Mouse (Mus musculus): ENCODE measurements around the gene Lrr1. TPM values are rescaled to one million over a fixed set of nuclear protein-coding genes. Genes with fewer than 3 reads are reported as not detected.

Lrr1 gene
- polyA plus RNA-seq, 1 experiment from 2014 or later: 16.5 TPM

DNA sequence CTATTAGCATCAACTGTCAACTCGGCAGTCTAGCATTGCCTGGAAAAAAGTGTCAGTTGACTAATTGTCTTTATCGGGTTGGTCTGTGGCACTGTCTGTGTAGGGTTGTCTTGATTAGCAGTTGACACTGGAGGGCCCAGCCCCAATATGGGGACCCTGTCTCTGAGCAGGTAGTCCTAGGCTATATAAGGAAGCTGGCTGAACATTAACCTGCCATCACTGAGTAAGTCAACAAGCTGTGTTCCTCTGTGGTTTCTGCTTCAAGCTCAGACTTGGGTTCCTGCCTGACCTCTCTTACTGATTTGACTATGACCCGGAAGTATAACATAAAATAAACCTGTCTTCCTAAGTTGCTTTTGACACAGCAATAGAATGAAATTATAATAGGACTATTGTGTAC lies 7.4 kb downstream of the Lrr1 start:
- 69% methylated on average over 3 of the region's 3 CpGs for WGBS
- ATAC-seq (ENCODE audit: insufficient read depth, low FRiP score): peak; percentile 40; the same call in 1 of the 2 replicates
- peaks cover 3% of the 10 kb centered on the region for H3K36me3 ChIP-seq (ENCODE audit: control insufficient read depth, insufficient read depth, low read length)
- H3K4me3 ChIP-seq (replicated peaks; ENCODE audit: low read length): no peak overlapping the region
- H3K9me3 ChIP-seq (replicated peaks; ENCODE audit: control insufficient read depth, low read length): no peaks in the 10 kb centered on the region
- H3K27me3 ChIP-seq (ENCODE audit: control insufficient read depth, insufficient read depth, low read length): no peaks in the 10 kb centered on the region
- no peak overlapping the region for H3K9ac ChIP-seq (ENCODE audit: low read length)
- no peaks in the 10 kb centered on the region for H3K4me1 ChIP-seq (ENCODE audit: control insufficient read depth, insufficient read depth, low read length)
- no peak overlapping the region for H3K27ac ChIP-seq (ENCODE audit: low read length)
- H3K4me2 ChIP-seq (ENCODE audit: low read depth, low read length): no peak overlapping the region

GRCm38 (mm10) chr12:69177526-69177925 lies 8.9 kb downstream of the Lrr1 start:
- no peaks in the 10 kb centered on the region for H3K9me3 ChIP-seq (replicated peaks; ENCODE audit: control insufficient read depth, low read length)
- no peak overlapping the region for H3K4me3 ChIP-seq (replicated peaks; ENCODE audit: low read length)
- WGBS: 87% methylated on average over 3 of the region's 3 CpGs
- no peaks in the 10 kb centered on the region; the same call in 1 of the 2 replicates for H3K4me1 ChIP-seq (ENCODE audit: control insufficient read depth, insufficient read depth, low read length)
- no peak overlapping the region for H3K4me2 ChIP-seq (ENCODE audit: low read depth, low read length)
- H3K27me3 ChIP-seq (ENCODE audit: control insufficient read depth, insufficient read depth, low read length): no peaks in the 10 kb centered on the region
- no peak overlapping the region for H3K27ac ChIP-seq (ENCODE audit: low read length)
- H3K36me3 ChIP-seq (ENCODE audit: control insufficient read depth, insufficient read depth, low read length): peaks cover 9% of the 10 kb centered on the region
- H3K9ac ChIP-seq (ENCODE audit: low read length): no peak overlapping the region
- ATAC-seq (ENCODE audit: insufficient read depth, low FRiP score): no peak

DNA sequence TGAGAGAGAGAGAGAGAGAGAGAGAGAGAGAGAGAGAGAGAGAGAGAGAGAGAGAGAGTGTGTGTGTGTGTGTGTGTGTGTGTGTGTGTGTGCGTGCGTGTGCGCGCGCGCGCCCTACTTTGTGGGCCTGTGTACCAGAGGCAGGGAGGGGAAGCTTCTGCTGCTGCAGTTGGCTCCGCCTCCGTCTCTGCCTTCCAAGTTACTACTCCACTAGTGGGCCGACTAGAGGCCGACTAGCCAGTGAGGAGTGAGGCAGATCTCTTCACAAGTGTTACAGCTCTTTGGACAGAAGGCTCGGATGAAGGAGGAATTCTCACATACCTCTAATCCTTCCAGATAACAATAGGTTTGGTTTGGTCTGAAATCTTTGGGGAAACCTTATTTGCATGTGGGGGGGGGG lies 10.8 kb downstream of the Lrr1 start:
- no peak overlapping the region for H3K4me2 ChIP-seq (ENCODE audit: low read depth, low read length)
- H3K36me3 ChIP-seq (ENCODE audit: control insufficient read depth, insufficient read depth, low read length): peaks cover 9% of the 10 kb centered on the region
- H3K4me3 ChIP-seq (replicated peaks; ENCODE audit: low read length): no peak overlapping the region
- H3K27ac ChIP-seq (ENCODE audit: low read length): no peak overlapping the region
- WGBS: 54% methylated on average over 12 of the region's 12 CpGs
- no peaks in the 10 kb centered on the region; the same call in 1 of the 2 replicates for H3K4me1 ChIP-seq (ENCODE audit: control insufficient read depth, insufficient read depth, low read length)
- H3K9ac ChIP-seq (ENCODE audit: low read length): no peak overlapping the region
- no peaks in the 10 kb centered on the region for H3K9me3 ChIP-seq (replicated peaks; ENCODE audit: control insufficient read depth, low read length)
- ATAC-seq (ENCODE audit: insufficient read depth, low FRiP score): no peak
- H3K27me3 ChIP-seq (ENCODE audit: control insufficient read depth, insufficient read depth, low read length): no peaks in the 10 kb centered on the region

DNA sequence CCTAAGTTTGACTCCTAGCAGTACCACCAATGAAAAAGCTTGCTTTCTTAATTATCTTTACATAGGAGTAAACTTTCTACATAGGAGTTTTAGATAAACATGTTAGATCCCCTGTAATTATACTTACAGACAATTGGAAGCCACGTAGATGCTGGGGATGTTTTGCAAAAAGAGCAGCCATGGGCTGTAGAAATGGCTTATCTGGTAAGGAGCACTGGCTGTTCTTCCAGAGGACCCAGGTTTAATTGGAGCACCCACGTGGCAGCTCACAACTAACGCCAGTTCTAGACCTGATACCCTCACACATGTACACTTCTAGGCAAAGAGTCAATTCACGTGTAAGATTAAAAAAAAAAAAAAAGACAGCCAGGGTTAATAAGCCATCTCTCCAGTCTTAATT lies 13.2 kb downstream of the Lrr1 start:
- ATAC-seq (ENCODE audit: insufficient read depth, low FRiP score): no peak
- Histone ChIP-seq H3K27me3 (ENCODE audit: control insufficient read depth, insufficient read depth, low read length) (no peaks in the 10 kb centered on the region), H3K9me3 (replicated peaks; ENCODE audit: control insufficient read depth, low read length) (no peaks in the 10 kb centered on the region), H3K9ac (ENCODE audit: low read length) (no peak overlapping the region), H3K4me1 (ENCODE audit: control insufficient read depth, insufficient read depth, low read length) (peaks cover 9% of the 10 kb centered on the region), H3K4me2 (ENCODE audit: low read depth, low read length) (no peak overlapping the region), H3K27ac (ENCODE audit: low read length) (no peak overlapping the region), H3K36me3 (ENCODE audit: control insufficient read depth, insufficient read depth, low read length) (peaks cover 5% of the 10 kb centered on the region), H3K4me3 (replicated peaks; ENCODE audit: low read length) (no peak overlapping the region)
- 90% methylated on average over 4 of the region's 4 CpGs for WGBS

DNA sequence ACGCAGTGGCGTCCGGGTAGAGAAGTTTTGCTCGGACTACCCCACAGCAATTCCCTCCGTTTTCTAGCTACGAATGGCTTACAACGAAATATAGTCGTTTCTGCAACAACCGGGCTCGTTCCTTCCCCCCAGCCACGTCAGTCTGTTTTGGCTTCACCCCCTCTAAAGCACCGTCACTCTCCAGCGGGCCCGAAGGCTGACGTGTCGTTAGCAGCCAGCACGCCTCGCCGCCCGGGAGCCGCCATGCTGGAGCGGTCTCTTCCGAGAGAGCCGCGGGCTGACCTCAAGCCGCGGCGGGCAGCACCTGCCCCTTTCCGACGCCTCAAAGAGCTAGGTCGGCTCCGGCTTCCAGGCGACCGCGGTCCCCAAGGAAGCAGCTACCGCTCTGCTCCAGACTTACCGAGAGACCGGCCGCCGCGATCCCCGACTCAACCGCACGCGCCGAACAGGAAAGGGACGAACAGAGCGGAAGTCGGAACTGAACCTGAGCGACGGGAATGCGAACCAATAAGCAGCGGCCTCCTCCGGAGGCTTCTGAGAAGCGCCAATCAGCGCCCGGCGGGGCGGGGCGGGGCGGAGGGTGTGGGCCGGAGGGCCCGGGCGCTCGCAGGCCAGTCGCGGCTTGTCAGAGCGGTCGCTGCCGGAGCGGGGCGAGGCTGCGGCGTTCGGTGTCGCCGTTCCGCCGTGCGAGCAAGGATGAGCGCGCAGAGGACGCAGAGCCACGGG lies 15.1 kb downstream of the Lrr1 start, which contains the start of the genes Rpl36al and Mgat2:
Gene Rpl36al (minus strand): TSS at position 501 of the 726 bp plus-strand sequence.
Gene Mgat2 (plus strand): TSS at position 575 of the 726 bp plus-strand sequence.
- Histone ChIP-seq H3K36me3 (ENCODE audit: control insufficient read depth, insufficient read depth, low read length) (peaks cover 10% of the 10 kb centered on the region), H3K9me3 (replicated peaks; ENCODE audit: control insufficient read depth, low read length) (no peaks in the 10 kb centered on the region), H3K9ac (ENCODE audit: low read length) (peak within 1 kb of the TSS; percentile 92), H3K4me3 (replicated peaks; ENCODE audit: low read length) (peak within 1 kb of the TSS; percentile 96), H3K27ac (ENCODE audit: low read length) (peak within 1 kb of the TSS; percentile 89), H3K4me2 (ENCODE audit: low read depth, low read length) (peak within 1 kb of the TSS; percentile 96), H3K27me3 (ENCODE audit: control insufficient read depth, insufficient read depth, low read length) (no peaks in the 10 kb centered on the region), H3K4me1 (ENCODE audit: control insufficient read depth, insufficient read depth, low read length) (peaks cover 15% of the 10 kb centered on the region)
- ATAC-seq (ENCODE audit: insufficient read depth, low FRiP score): peak; percentile 99
- under 1% methylated on average over 84 of the region's 84 CpGs for WGBS

- no peaks in the 10 kb centered on the region for H3K27me3 ChIP-seq (ENCODE audit: control insufficient read depth, insufficient read depth, low read length)
- 1% methylated on average over 83 of the region's 86 CpGs for WGBS
- H3K9me3 ChIP-seq (replicated peaks; ENCODE audit: control insufficient read depth, low read length): no peaks in the 10 kb centered on the region
- peak; percentile 55 for ATAC-seq (ENCODE audit: insufficient read depth, low FRiP score)
- H3K9ac ChIP-seq (ENCODE audit: low read length): peak overlapping the region; percentile 92
- peak overlapping the region; percentile 89 for H3K27ac ChIP-seq (ENCODE audit: low read length)
- H3K36me3 ChIP-seq (ENCODE audit: control insufficient read depth, insufficient read depth, low read length): peaks cover 10% of the 10 kb centered on the region
- H3K4me3 ChIP-seq (replicated peaks; ENCODE audit: low read length): peak overlapping the region; percentile 96
- H3K4me2 ChIP-seq (ENCODE audit: low read depth, low read length): peak overlapping the region; percentile 96
- H3K4me1 ChIP-seq (ENCODE audit: control insufficient read depth, insufficient read depth, low read length): peaks cover 15% of the 10 kb centered on the region
Measured at GRCm38 (mm10) chr12:69184342-69185295, 16.0 kb downstream of the Lrr1 start.

DNA sequence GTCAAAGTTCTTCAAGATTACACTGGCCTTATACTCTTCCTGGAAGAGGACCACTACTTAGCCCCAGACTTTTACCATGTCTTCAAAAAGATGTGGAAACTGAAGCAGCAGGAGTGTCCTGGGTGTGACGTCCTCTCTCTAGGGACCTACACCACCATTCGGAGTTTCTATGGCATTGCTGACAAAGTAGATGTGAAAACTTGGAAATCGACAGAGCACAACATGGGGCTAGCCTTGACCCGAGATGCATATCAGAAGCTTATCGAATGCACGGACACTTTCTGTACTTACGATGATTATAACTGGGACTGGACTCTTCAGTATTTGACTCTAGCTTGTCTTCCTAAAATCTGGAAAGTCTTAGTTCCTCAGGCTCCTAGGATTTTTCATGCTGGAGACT lies 16.8 kb downstream of the Lrr1 start:
- Histone ChIP-seq H3K27me3 (ENCODE audit: control insufficient read depth, insufficient read depth, low read length) (no peaks in the 10 kb centered on the region), H3K4me2 (ENCODE audit: low read depth, low read length) (peak overlapping the region; percentile 96), H3K9me3 (replicated peaks; ENCODE audit: control insufficient read depth, low read length) (no peaks in the 10 kb centered on the region), H3K4me1 (ENCODE audit: control insufficient read depth, insufficient read depth, low read length) (peaks cover 15% of the 10 kb centered on the region), H3K36me3 (ENCODE audit: control insufficient read depth, insufficient read depth, low read length) (peaks cover 12% of the 10 kb centered on the region), H3K4me3 (replicated peaks; ENCODE audit: low read length) (peak overlapping the region; percentile 96), H3K27ac (ENCODE audit: low read length) (no peak overlapping the region), H3K9ac (ENCODE audit: low read length) (peak overlapping the region; percentile 92)
- ATAC-seq (ENCODE audit: insufficient read depth, low FRiP score): no peak
- WGBS: 74% methylated on average over 7 of the region's 7 CpGs

DNA sequence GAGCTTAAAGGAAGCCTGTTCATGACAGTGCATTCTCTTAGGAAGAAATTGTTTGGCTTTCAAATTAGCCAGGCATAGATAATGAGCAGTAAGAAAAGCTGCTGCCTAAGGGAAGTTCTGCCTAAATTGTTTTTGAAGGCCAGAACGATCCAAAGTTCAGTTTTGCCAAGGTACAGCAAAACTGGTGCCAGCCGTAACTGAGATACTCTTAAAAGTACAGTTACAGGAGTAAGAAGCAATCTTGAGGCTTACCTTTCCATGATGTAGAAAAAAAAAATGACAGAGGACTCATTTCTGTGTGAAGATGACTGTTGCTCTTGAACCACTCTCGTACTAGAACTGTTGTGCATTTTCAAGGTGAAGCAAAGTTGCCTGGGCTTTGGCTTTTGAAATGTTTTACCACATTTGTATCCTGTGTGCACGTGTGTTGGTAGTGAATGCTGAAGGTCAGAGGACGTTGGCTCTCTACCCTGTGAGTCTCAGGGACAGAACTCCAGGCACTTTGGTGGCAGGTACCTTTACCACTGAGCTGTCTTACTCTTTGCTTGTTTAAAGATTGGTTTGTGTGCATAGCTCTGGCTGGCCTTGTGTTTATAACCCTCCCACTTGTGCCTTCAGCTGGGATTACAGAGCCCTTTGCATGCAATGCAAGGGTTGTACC lies 18.3 kb downstream of the Lrr1 start:
- peak overlapping the region; percentile 38 for H3K4me2 ChIP-seq (ENCODE audit: low read depth, low read length)
- H3K9ac ChIP-seq (ENCODE audit: low read length): peak overlapping the region; percentile 50; the same call in 1 of the 2 replicates
- no peaks in the 10 kb centered on the region for H3K27me3 ChIP-seq (ENCODE audit: control insufficient read depth, insufficient read depth, low read length)
- H3K4me3 ChIP-seq (replicated peaks; ENCODE audit: low read length): no peak overlapping the region
- no peak overlapping the region for H3K27ac ChIP-seq (ENCODE audit: low read length)
- H3K36me3 ChIP-seq (ENCODE audit: control insufficient read depth, insufficient read depth, low read length): peaks cover 12% of the 10 kb centered on the region
- WGBS: 51% methylated on average over 5 of the region's 5 CpGs
- ATAC-seq (ENCODE audit: insufficient read depth, low FRiP score): no peak
- no peaks in the 10 kb centered on the region for H3K9me3 ChIP-seq (replicated peaks; ENCODE audit: control insufficient read depth, low read length)
- peaks cover 15% of the 10 kb centered on the region for H3K4me1 ChIP-seq (ENCODE audit: control insufficient read depth, insufficient read depth, low read length)

Measured in stomach, embryonic 16.5 days (tissue).